Mouse (Mus musculus): Measurements from ENCODE around the gene Scamp4. TPM values are rescaled to one million over a fixed set of nuclear protein-coding genes. Genes with fewer than 3 reads are reported as not detected.
"Not testable (repeated sequence)": the region's sequence is repeated elsewhere in the genome, so short reads cannot be mapped to it uniquely, and the experiment has no call there.

The Scamp4 gene
- polyA plus RNA-seq, 1 experiment from 2014 or later = 105 TPM

DNA sequence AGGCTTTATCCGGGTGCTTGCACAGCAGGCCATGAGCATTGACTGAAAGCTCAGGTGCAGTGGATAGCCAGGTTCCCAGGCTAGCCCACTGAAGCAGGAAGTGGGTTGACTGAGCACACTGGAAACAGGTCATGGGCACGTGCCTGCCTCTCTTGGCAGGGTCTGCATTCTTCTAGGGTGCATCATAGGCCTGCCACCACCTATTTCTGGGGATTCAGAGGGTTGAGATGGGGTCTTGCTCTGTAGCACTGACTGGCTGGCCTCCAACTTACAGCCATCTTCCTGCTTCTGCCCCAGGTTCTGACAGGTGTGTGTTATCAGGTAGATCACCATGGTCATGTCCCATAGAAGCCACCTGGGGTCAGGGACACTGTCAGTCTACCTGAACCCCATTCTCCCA is 2.3 kb downstream of the Scamp4 start:
- Histone ChIP-seq H3K36me3 (peaks cover 40% of the 10 kb centered on the region), H3K4me1 (replicated peaks) (peaks cover 26% of the 10 kb centered on the region), H3K27me3 (replicated peaks) (no peaks in the 10 kb centered on the region), H3K27ac (no peak overlapping the region), H3K4me2 (replicated peaks) (no peak overlapping the region), H3K9ac (no peak overlapping the region), H3K4me3 (replicated peaks) (no peak overlapping the region), H3K9me3 (no peaks in the 10 kb centered on the region)
- ATAC-seq = no peak
- WGBS = 94% methylated on average over 2 of the region's 2 CpGs

DNA sequence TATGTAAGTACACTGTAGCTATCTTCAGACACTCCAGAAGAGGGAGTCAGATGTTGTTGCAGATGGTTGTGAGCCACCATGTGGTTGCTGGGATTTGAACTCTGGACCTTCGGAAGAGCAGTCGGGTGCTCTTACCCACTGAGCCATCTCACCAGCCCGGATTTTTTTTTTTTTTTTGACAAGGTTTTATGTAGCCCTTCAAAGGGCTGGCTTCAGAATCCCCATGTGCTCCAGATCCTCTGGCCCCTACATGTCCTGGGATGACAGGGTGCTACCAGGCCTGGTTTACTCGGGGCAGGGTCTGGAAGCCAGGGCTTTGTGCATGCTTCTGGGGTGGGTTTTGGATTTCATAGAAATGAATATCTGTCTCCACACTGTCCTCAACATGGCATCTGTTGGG is 3.0 kb downstream of the Scamp4 start, which contains the start of gene Gm49322:
Gm49322 (plus strand) TSS at position 301 of the 400 bp plus-strand sequence.
- WGBS = 83% methylated on average over 4 of the region's 4 CpGs
- peaks cover 26% of the 10 kb centered on the region for H3K4me1 ChIP-seq (replicated peaks)
- H3K9me3 ChIP-seq; H3K27ac ChIP-seq; H3K27me3 ChIP-seq (replicated peaks); H3K4me3 ChIP-seq (replicated peaks); H3K9ac ChIP-seq; ATAC-seq; H3K4me2 ChIP-seq (replicated peaks): not testable (repeated sequence)
- peaks cover 42% of the 10 kb centered on the region for H3K36me3 ChIP-seq

GRCm38 (mm10) chr10:80606306-80606705 is 3.6 kb downstream of the Scamp4 start:
- Histone ChIP-seq H3K4me3 (replicated peaks) (no peak overlapping the region), H3K27me3 (replicated peaks) (no peaks in the 10 kb centered on the region), H3K36me3 (peaks cover 45% of the 10 kb centered on the region), H3K4me2 (replicated peaks) (no peak overlapping the region), H3K27ac (no peak overlapping the region), H3K9ac (no peak overlapping the region), H3K9me3 (no peaks in the 10 kb centered on the region), H3K4me1 (replicated peaks) (peaks cover 26% of the 10 kb centered on the region)
- ATAC-seq = peak; percentile 13; the same call in 1 of the 2 replicates
- WGBS = 76% methylated on average over 23 of the region's 23 CpGs

GRCm38 (mm10) chr10:80606737-80607350 is 4.2 kb downstream of the Scamp4 start:
- Histone ChIP-seq H3K27ac (no peak overlapping the region), H3K9ac (no peak overlapping the region), H3K4me3 (replicated peaks) (no peak overlapping the region), H3K4me1 (replicated peaks) (peaks cover 26% of the 10 kb centered on the region), H3K27me3 (replicated peaks) (no peaks in the 10 kb centered on the region), H3K4me2 (replicated peaks) (no peak overlapping the region), H3K36me3 (peaks cover 46% of the 10 kb centered on the region), H3K9me3 (no peaks in the 10 kb centered on the region)
- ATAC-seq = no peak
- 94% methylated on average over 34 of the region's 34 CpGs for WGBS

- Histone ChIP-seq H3K27me3 (replicated peaks) (no peaks in the 10 kb centered on the region), H3K36me3 (peaks cover 56% of the 10 kb centered on the region), H3K4me2 (replicated peaks) (no peak overlapping the region), H3K27ac (no peak overlapping the region), H3K4me1 (replicated peaks) (peaks cover 21% of the 10 kb centered on the region), H3K9ac (no peak overlapping the region), H3K4me3 (replicated peaks) (no peak overlapping the region), H3K9me3 (no peaks in the 10 kb centered on the region)
- no peak for ATAC-seq
- WGBS = 86% methylated on average over 3 of the region's 3 CpGs
Measured at GRCm38 (mm10) chr10:80608435-80608834, 5.8 kb downstream of the Scamp4 start.

DNA sequence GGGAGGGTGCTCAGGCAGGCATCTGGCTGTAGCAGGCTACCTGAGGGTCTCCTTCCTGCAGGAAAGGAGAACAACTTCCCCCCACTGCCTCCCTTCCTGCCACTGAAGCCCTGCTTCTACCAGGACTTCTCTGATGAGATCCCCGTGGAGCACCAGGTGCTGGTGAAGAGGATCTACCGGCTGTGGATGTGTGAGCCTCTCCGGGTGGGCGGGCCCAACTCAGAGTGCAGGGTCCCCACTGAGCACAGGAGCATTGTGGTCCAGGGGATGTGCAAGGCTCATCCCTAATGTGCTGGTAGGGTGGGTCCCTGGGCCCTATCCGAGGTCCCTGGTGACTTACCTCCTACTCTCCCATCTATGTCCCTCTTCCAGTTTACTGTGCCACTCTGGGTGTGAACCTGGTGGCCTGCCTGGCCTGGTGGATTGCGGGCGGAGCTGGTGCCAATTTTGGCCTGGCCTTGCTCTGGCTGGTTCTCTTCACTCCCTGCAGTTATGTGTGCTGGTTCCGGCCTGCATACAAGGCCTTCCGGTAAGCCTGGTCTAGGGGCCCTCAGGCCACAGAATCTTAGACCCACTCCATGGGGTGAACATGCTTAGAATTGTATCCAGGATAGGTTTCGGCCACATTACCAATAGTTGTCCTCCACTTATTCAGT is 6.7 kb downstream of the Scamp4 start:
- Histone ChIP-seq H3K27ac (no peak overlapping the region), H3K27me3 (replicated peaks) (no peaks in the 10 kb centered on the region), H3K9me3 (no peaks in the 10 kb centered on the region), H3K4me3 (replicated peaks) (no peak overlapping the region), H3K9ac (no peak overlapping the region), H3K4me1 (replicated peaks) (peaks cover 11% of the 10 kb centered on the region), H3K36me3 (peaks cover 64% of the 10 kb centered on the region), H3K4me2 (replicated peaks) (no peak overlapping the region)
- ATAC-seq = no peak
- 90% methylated on average over 10 of the region's 10 CpGs for WGBS

- Histone ChIP-seq H3K4me1 (replicated peaks) (0 out of 2 replicates have a peak, but pooled peaks cover 8% of the 10 kb centered on the region), H3K27me3 (replicated peaks) (no peaks in the 10 kb centered on the region), H3K9me3 (no peaks in the 10 kb centered on the region), H3K36me3 (peaks cover 72% of the 10 kb centered on the region), H3K4me2 (replicated peaks) (no peak overlapping the region), H3K27ac (no peak overlapping the region), H3K4me3 (replicated peaks) (no peak overlapping the region), H3K9ac (no peak overlapping the region)
- WGBS = 93% methylated on average over 9 of the region's 9 CpGs
- ATAC-seq = no peak
Measured at GRCm38 (mm10) chr10:80610116-80610785, 7.6 kb downstream of the Scamp4 start.

- Histone ChIP-seq H3K27me3 (replicated peaks) (no peaks in the 10 kb centered on the region), H3K36me3 (peaks cover 78% of the 10 kb centered on the region), H3K4me3 (replicated peaks) (no peak overlapping the region), H3K4me2 (replicated peaks) (no peak overlapping the region), H3K9me3 (no peaks in the 10 kb centered on the region), H3K9ac (no peak overlapping the region), H3K4me1 (replicated peaks) (0 out of 2 replicates have a peak, but pooled peaks cover 6% of the 10 kb centered on the region), H3K27ac (no peak overlapping the region)
- no peak for ATAC-seq
- 77% methylated on average over 4 of the region's 4 CpGs for WGBS
Measured at GRCm38 (mm10) chr10:80611024-80611423, 8.4 kb downstream of the Scamp4 start.

DNA sequence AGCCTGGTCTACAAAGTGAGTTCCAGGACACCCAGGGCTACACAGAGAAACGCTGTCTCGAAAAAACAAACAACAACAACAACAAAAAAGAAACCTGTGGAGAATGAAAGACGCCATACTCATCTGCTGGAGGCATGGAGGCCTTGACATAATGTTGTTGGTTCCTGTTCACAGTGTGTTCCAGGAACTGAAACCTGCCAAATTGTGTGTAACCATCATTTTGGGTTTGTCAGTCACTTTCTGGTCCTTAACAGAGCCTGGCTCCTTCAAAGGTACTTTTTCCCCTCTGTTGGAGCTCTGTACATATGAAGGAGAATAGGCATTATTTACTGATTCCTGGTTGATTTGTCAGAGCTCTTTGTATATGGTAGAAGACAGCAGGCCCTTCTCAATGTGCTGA is 9.2 kb downstream of the Scamp4 start:
- Histone ChIP-seq H3K9ac (no peak overlapping the region), H3K4me3 (replicated peaks) (no peak overlapping the region), H3K27ac (no peak overlapping the region), H3K27me3 (replicated peaks) (no peaks in the 10 kb centered on the region), H3K4me1 (replicated peaks) (0 out of 2 replicates have a peak, but pooled peaks cover 3% of the 10 kb centered on the region), H3K4me2 (replicated peaks) (no peak overlapping the region), H3K36me3 (peaks cover 69% of the 10 kb centered on the region), H3K9me3 (no peaks in the 10 kb centered on the region)
- ATAC-seq = no peak
- WGBS = 96% methylated on average over 3 of the region's 3 CpGs

- WGBS = 80% methylated on average over 3 of the region's 3 CpGs
- no peak overlapping the region for H3K27ac ChIP-seq
- no peak overlapping the region for H3K4me2 ChIP-seq (replicated peaks)
- no peaks in the 10 kb centered on the region for H3K27me3 ChIP-seq (replicated peaks)
- H3K4me3 ChIP-seq (replicated peaks) = no peak overlapping the region
- no peak overlapping the region for H3K9ac ChIP-seq
- peaks cover 52% of the 10 kb centered on the region for H3K36me3 ChIP-seq
- no peaks in the 10 kb centered on the region for H3K9me3 ChIP-seq
- H3K4me1 ChIP-seq (replicated peaks) = no peaks in the 10 kb centered on the region
- ATAC-seq = no peak
Measured at GRCm38 (mm10) chr10:80613821-80614220, 11.1 kb downstream of the Scamp4 start.

- no peak overlapping the region for H3K4me3 ChIP-seq (replicated peaks)
- no peak for ATAC-seq
- H3K27ac ChIP-seq = no peak overlapping the region
- peaks cover 46% of the 10 kb centered on the region for H3K36me3 ChIP-seq
- H3K27me3 ChIP-seq (replicated peaks) = no peaks in the 10 kb centered on the region
- no peaks in the 10 kb centered on the region for H3K4me1 ChIP-seq (replicated peaks)
- H3K4me2 ChIP-seq (replicated peaks) = no peak overlapping the region
- no peak overlapping the region for H3K9ac ChIP-seq
- H3K9me3 ChIP-seq = no peaks in the 10 kb centered on the region
- 89% methylated on average over 6 of the region's 6 CpGs for WGBS
Measured at GRCm38 (mm10) chr10:80614351-80614750, 11.7 kb downstream of the Scamp4 start.

DNA sequence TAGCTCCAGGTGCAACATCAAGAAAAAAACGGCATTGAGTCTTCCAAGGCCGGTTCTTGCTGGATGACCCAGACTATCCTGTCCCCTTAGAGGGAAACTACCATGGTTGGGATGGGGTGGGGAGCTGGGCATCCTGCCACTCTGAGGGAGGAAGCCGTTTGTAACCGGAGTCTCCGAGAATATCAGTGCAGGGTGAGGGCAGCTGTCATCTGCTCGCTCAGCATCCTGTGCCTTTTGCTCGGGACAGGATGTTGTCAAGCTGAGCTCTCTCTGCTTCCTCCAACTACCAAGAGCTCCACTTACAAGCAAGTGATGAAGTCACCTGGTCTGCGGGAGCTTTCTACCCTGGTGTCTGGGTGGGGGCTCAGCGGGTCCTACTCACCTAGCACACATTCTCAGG is 15.5 kb downstream of the Scamp4 start:
- Histone ChIP-seq H3K4me3 (replicated peaks) (no peak overlapping the region), H3K27me3 (replicated peaks) (no peaks in the 10 kb centered on the region), H3K36me3 (peaks cover 26% of the 10 kb centered on the region), H3K27ac (no peak overlapping the region), H3K4me1 (replicated peaks) (peaks cover 5% of the 10 kb centered on the region; the same call in 1 of the 2 replicates), H3K9ac (no peak overlapping the region), H3K9me3 (no peaks in the 10 kb centered on the region), H3K4me2 (replicated peaks) (no peak overlapping the region)
- no peak for ATAC-seq
- 68% methylated on average over 9 of the region's 9 CpGs for WGBS

Measured in intestine, embryonic 15.5 days (tissue).